Mouse (Mus musculus) stomach, postnatal 0 days (tissue): ENCODE measurements around the gene Mipol1. TPM values are rescaled to one million over a fixed set of nuclear protein-coding genes. Genes with fewer than 3 reads are reported as not detected.

Experiments used
- ATAC-seq: fragments of 200-750 bp; cut with Nextera tagmentation; 2 replicates; pipeline ENCODE4 v1.8.0; 2017; ENCODE audit not compliant: low FRiP score, low TSS enrichment
- DNase-seq: peaks from one replicate; pipeline ENCODE4 v3.0.0-alpha.2; 2016; ENCODE audit warnings: low spot score
- H3K27ac ChIP-seq: fragments of 300-500 bp; sonication (generic); replicated peaks from 2 replicates; pipeline ENCODE4 v1.5.1; 2014; ENCODE audit warnings: mild to moderate bottlenecking, control low read depth
- H3K27me3 ChIP-seq: fragments of 300-500 bp; sonication (generic); 2 replicates; pipeline ENCODE4 v1.6.1; 2014; ENCODE audit warnings: low read length; ENCODE audit not compliant: control insufficient read depth, insufficient read depth
- H3K36me3 ChIP-seq: fragments of 300-500 bp; sonication (generic); 2 replicates; pipeline ENCODE4 v1.6.1; 2014; ENCODE audit warnings: low read length, mixed read lengths; ENCODE audit not compliant: control insufficient read depth, insufficient read depth
- H3K4me1 ChIP-seq: fragments of 300-500 bp; sonication (generic); replicated peaks from 2 replicates; pipeline ENCODE4 v1.6.1; 2014; ENCODE audit warnings: antibody characterized with exemption; ENCODE audit not compliant: control insufficient read depth, insufficient read depth
- H3K4me2 ChIP-seq: fragments of 300-500 bp; sonication (generic); replicated peaks from 2 replicates; pipeline ENCODE4 v1.6.1; 2014; ENCODE audit warnings: low read depth, mild to moderate bottlenecking, control low read depth, moderate library complexity
- H3K4me3 ChIP-seq: fragments of 300-500 bp; sonication (generic); 2 replicates; pipeline ENCODE4 v1.5.1; 2014; ENCODE audit warnings: low read depth, low read length, control low read depth
- H3K9ac ChIP-seq: fragments of 300-500 bp; sonication (generic); 2 replicates; pipeline ENCODE4 v1.6.1; 2014; ENCODE audit warnings: mild to moderate bottlenecking, low read length, control low read depth, mixed read lengths
- H3K9me3 ChIP-seq: fragments of 300-500 bp; sonication (generic); 2 replicates; pipeline ENCODE4 v1.6.1; 2016; ENCODE audit warnings: low read length; ENCODE audit not compliant: control insufficient read depth
- CTCF ChIP-seq: IDR thresholded peaks from 2 replicates; pipeline ENCODE4 v1.5.1; 2016; ENCODE audit warnings: antibody characterized with exemption, low read depth, mild to moderate bottlenecking, moderate library complexity
- EP300 ChIP-seq: optimal IDR thresholded peaks from 2 replicates; pipeline ENCODE3; 2016; ENCODE audit warnings: antibody characterized with exemption
- WGBS: fragments of 180-500 bp; shearing (Covaris S2); extraction: QIAGEN DNeasy Blood & Tissue Kit; methylation state at CpG from one replicate; pipeline ENCODE4 v1.1.7; 2014; 5-methylcytosine and 5-hydroxymethylcytosine counted together
- polyA plus RNA-seq: library from polyadenylated mRNA; unstranded; fragments of >200 nt; fragmentation: Nextera tagmentation; extraction: Ambion mirVana; gene quantifications from 2 replicates; pipeline ENCODE4 v1.2.1, GENCODE M21; 2015

The Mipol1 gene
- polyA plus RNA-seq, 1 experiment from 2014 or later: 5.9 TPM

DNA sequence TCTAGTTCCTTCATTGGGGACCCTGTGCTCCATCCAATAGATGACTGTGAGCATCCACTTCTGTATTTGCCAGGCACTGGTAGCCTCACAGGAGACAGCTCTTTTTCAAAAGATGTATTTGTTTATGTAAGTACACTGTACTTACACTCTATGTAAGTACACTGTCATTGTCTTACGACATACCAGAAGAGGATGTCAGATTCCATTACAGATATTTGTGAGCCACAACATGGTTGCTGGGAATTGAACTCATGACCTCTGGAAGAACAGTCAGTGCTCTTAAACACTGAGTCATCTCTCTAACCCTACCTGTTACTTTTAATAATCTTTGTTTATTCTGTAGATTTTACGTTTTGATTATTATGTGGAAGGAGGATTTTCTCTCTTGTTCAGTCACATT lies 109.9 kb downstream of the Mipol1 start:
- Histone ChIP-seq H3K9ac (no peak overlapping the region), H3K4me3 (no peak overlapping the region), H3K27ac (no peak overlapping the region), H3K27me3 (no peaks in the 10 kb centered on the region), H3K36me3 (no peaks in the 10 kb centered on the region), H3K4me1 (no peaks in the 10 kb centered on the region), H3K4me2 (no peak overlapping the region), H3K9me3 (no peaks in the 10 kb centered on the region)
- no peak for DNase-seq
- TF ChIP-seq EP300 (no peak), CTCF (no peak)
- no peak for ATAC-seq
- 65% methylated on average over 2 of the region's 2 CpGs for WGBS

DNA sequence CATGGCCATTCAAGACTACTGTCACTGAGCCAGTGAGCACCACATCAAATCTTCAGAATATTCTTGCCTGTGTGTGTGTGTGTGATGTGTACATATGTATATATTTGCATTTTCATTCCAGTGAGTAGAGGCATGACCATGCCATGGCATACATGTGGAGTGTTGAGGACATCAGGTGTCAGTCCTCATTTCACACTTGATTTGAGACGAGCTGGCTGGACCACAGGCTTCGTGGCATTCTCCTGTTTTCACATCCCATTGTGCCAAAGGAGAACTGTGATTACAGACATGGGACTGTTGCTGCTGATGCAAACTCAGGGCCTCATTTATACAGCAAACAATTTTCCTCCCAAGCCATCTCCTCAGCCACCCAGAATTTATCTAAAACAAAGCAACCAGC lies 132.5 kb downstream of the Mipol1 start:
- Histone ChIP-seq H3K4me3 (no peak overlapping the region), H3K9ac (no peak overlapping the region), H3K27ac (no peak overlapping the region), H3K4me2 (no peak overlapping the region), H3K9me3 (no peaks in the 10 kb centered on the region), H3K4me1 (no peaks in the 10 kb centered on the region), H3K27me3 (no peaks in the 10 kb centered on the region), H3K36me3 (no peaks in the 10 kb centered on the region)
- DNase-seq (no peak), ATAC-seq (no peak)
- TF ChIP-seq EP300: no peak
- 64% methylated on average over 2 of the region's 2 CpGs for WGBS

DNA sequence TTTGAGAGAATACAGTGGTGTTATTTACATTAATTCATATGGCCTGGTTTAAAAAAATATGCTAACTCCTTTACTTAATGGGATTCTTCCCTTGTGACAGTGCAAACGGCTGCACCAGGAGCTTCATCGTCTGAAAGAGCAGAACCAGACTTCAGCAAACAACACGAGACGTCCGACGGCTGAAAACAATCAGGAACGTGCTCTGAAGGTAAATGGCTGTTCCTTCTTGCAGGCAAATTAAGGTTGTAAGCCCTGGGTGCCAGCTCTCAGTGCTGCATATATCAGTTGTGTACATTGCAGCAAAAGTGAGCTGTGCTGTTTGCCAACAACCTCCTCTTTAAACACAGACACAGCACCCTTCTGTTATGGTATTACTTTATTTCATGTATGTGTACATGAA lies 133.8 kb downstream of the Mipol1 start:
- Histone ChIP-seq H3K4me3 (no peak overlapping the region), H3K36me3 (no peaks in the 10 kb centered on the region), H3K9ac (no peak overlapping the region), H3K4me1 (no peaks in the 10 kb centered on the region), H3K27me3 (no peaks in the 10 kb centered on the region), H3K4me2 (no peak overlapping the region), H3K9me3 (no peaks in the 10 kb centered on the region), H3K27ac (no peak overlapping the region)
- whole genome bisulfite sequencing: 55% methylated on average over 7 of the region's 7 CpGs
- DNase-seq: no peak
- TF ChIP-seq CTCF (no peak), EP300 (no peak)
- ATAC-seq: no peak

DNA sequence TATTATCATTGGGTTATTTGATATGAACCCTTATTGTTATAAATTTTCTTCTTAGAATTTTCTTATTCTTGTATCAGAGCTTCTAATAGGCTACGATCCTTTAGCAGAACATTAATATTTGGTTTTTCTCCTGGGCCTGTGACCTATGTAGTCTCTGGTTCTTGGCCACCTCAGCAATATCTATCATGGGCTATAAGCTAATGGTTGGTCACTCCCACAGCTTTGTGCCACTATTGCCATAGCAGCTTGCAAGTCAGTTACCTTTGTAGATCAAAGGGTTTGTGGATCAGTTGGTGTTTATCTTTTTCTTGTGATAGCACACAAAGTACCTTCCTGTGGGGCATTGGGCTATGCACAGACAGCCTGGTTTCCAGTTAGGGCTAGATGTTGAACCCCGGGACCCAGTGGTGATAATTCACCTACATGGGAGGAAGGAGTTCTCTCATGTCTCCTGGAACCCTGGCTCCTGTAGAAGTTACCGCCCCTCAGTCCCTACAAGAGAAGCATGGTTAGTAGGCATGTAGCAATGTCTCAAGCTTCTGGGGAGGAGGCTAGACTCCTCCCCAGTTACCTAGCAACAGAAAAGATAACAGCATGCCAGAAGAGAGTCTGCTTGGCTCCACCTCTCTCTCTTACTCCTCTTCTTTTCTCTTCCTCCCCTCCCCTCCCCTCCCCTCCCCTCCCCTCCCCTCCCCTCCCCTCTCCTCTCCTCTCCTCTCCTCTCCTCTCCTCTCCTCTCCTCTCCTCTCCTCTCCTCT lies 141.7 kb downstream of the Mipol1 start:
- TF ChIP-seq CTCF: no peak
- no peak for TF ChIP-seq EP300
- ATAC-seq (no peak), DNase-seq (no peak)
- Histone ChIP-seq H3K9me3 (no peaks in the 10 kb centered on the region), H3K4me2 (no peak overlapping the region), H3K27me3 (no peaks in the 10 kb centered on the region), H3K36me3 (no peaks in the 10 kb centered on the region), H3K9ac (no peak overlapping the region), H3K4me1 (no peaks in the 10 kb centered on the region), H3K4me3 (no peak overlapping the region), H3K27ac (no peak overlapping the region)
- 81% methylated on average over 3 of the region's 3 CpGs for WGBS

DNA sequence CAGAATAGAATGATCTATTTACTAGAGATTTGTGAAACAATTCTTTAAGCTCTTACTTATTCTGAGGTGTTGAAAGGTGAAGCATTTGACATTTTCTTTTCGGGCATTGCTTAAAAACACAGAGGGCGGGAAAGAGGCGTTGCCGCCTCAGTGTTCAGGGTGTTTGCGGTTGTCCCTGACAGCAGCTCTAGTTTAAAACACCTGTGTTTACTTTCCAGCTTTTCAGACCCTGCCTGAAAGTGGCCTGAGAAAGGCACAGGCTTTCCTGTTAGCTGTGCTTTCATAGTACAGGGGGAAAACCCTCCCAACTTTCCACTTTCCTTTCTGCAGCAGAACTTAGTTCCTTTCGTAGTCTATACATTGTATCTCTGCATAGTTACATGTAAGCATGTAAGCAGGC lies 152.6 kb downstream of the Mipol1 start:
- no peaks in the 10 kb centered on the region for H3K27me3 ChIP-seq
- WGBS: 39% methylated on average over 6 of the region's 6 CpGs
- no peaks in the 10 kb centered on the region for H3K36me3 ChIP-seq
- no peak overlapping the region for H3K4me2 ChIP-seq
- no peak overlapping the region for H3K9ac ChIP-seq
- no peaks in the 10 kb centered on the region for H3K9me3 ChIP-seq
- H3K4me1 ChIP-seq: no peaks in the 10 kb centered on the region
- no peak overlapping the region for H3K4me3 ChIP-seq
- ATAC-seq (peak; percentile 73; the same call in 1 of the 2 replicates), DNase-seq (peak; percentile 67)
- no peak overlapping the region for H3K27ac ChIP-seq
- TF ChIP-seq EP300: no peak
- TF ChIP-seq CTCF: no peak

DNA sequence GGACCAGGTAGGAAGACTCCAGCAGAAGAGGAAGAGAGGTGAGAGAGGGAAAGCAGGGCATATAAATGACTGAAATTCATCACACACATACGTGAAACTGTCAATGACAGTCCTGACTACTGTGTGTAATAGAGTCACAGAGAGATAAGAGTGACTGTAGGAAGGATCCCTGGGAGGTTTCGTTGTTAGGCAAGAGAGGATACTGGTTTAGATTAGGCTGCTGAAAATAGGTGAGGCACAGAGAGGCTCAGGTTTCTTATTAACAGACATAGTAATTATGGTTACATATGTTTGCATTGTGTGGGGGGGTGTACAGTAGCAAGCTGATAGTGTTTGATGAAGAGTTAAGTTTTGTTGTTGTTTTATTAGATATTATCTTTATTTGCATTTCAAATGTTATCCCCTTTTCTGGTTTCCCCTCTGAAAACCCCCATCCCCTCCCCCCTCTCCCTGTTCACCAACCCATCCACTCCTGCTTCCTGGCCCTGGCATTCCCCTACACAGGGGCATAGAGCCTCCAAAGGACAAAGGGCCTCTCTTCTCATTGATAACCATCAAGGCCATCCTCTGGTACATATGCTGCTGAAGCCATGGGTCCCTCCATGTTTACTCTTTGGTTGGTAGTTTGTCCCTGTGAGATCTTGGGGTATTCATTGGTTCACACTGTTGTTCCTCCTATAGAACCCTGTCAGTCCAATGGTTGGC lies 157.5 kb downstream of the Mipol1 start:
- H3K4me2 ChIP-seq: no peak overlapping the region
- H3K4me1 ChIP-seq: no peaks in the 10 kb centered on the region
- no peaks in the 10 kb centered on the region for H3K9me3 ChIP-seq
- TF ChIP-seq EP300 (no peak), CTCF (no peak)
- 76% methylated on average over 2 of the region's 2 CpGs for WGBS
- DNase-seq (no peak), ATAC-seq (no peak)
- no peak overlapping the region for H3K4me3 ChIP-seq
- H3K27ac ChIP-seq: no peak overlapping the region
- no peaks in the 10 kb centered on the region for H3K27me3 ChIP-seq
- no peaks in the 10 kb centered on the region for H3K36me3 ChIP-seq
- no peak overlapping the region for H3K9ac ChIP-seq
